Mouse (Mus musculus): Measurements from ENCODE around the gene Aebp2.

- TF ChIP-seq CTCF (IDR thresholded peaks at IDR 0.05; ENCODE audit: low read depth) (no peak), EP300 (IDR thresholded peaks at IDR 0.05; ENCODE audit: low read depth) (no peak)
These were observed 47.5 kb upstream of the Aebp2 start for GRCm38 (mm10) chr6:140574943-140575342.

All from heart, postnatal 0 days (tissue).